Mouse (Mus musculus) brain, embryonic 14.5 days (tissue): Measurements from ENCODE around the gene Hist1h4a.

Experiments
- CTCF ChIP-seq: fragments of 200-500 bp; IDR thresholded peaks from 2 replicates; pipeline ENCODE4 v1.5.1; 2012; ENCODE audit warnings: inconsistent platforms, mild to moderate bottlenecking, moderate library complexity, borderline replicate concordance; ENCODE audit not compliant: insufficient read depth, insufficient read length; ENCODE audit errors: extremely low read depth
- POLR2A ChIP-seq: fragments of 200-500 bp; IDR thresholded peaks from 2 replicates; pipeline ENCODE4 v1.6.1; 2012; ENCODE audit warnings: mild to moderate bottlenecking, inconsistent platforms, borderline replicate concordance; ENCODE audit not compliant: poor library complexity, insufficient read depth, insufficient read length, severe bottlenecking; ENCODE audit errors: extremely low read depth

- TF ChIP-seq CTCF = no peak
- no peak for TF ChIP-seq POLR2A
Observed at GRCm38 (mm10) chr13:23759251-23759771, 1.7 kb downstream of the Hist1h4a start.
